Mouse (Mus musculus): ENCODE data around the gene Rab3il1.

- TF ChIP-seq CTCF (conservative IDR thresholded peaks at IDR 0.05; ENCODE audit: insufficient read depth, insufficient read length, low read depth, low read length): no peak
- TF ChIP-seq POLR2A (IDR thresholded peaks at IDR 0.05; ENCODE audit: low read depth, low read length): no peak
These were observed at the start of gene Rab3il1, which contains the start of gene Best1 for GRCm38 (mm10) chr19:10001206-10001969.
